Mouse (Mus musculus): ENCODE results near the gene Ppp1r18. TPM values are rescaled to one million over a fixed set of nuclear protein-coding genes. Genes with fewer than 3 reads are reported as not detected.

The Ppp1r18 gene
- total RNA-seq, 2 experiments from 2014 or later = 8.5 to 10.8 TPM

GRCm38 (mm10) chr17:35825109-35825850 is 40.1 kb upstream of the Ppp1r18 start:
- DNase-seq (ENCODE audit: extremely low spot score in 1 of 2, low spot score in 2 of 2) = no peak
- Histone ChIP-seq H3K4me3 (no peak overlapping the region), H3K27ac (no peak overlapping the region)
- TF ChIP-seq CTCF (IDR thresholded peaks at IDR 0.05) = no peak
- intact Hi-C loops (cut with DNase I) = no loop called here

GRCm38 (mm10) chr17:35829737-35830136 is 35.7 kb upstream of the Ppp1r18 start:
- TF ChIP-seq CTCF (IDR thresholded peaks at IDR 0.05) = peak; percentile 88
- Histone ChIP-seq H3K27ac (no peak overlapping the region), H3K4me3 (no peak overlapping the region)
- intact Hi-C loops (cut with DNase I) = loop anchor here (1.0 kb wide), 1 partner anchor 44 kb away; no protein-coding TSS in a partner anchor
- DNase-seq (ENCODE audit: extremely low spot score in 1 of 2, low spot score in 2 of 2) = peak; percentile 83 to 84

GRCm38 (mm10) chr17:35832400-35833238 is 32.8 kb upstream of the Ppp1r18 start:
- H3K4me3 ChIP-seq = no peak overlapping the region
- no peak for DNase-seq (ENCODE audit: extremely low spot score in 1 of 2, low spot score in 2 of 2)
- no peak for TF ChIP-seq CTCF (IDR thresholded peaks at IDR 0.05)
- no peak overlapping the region for H3K27ac ChIP-seq
- intact Hi-C loops (cut with DNase I) = no loop called here

GRCm38 (mm10) chr17:35833239-35833751 is 32.1 kb upstream of the Ppp1r18 start:
- Histone ChIP-seq H3K4me3 (no peak overlapping the region), H3K27ac (no peak overlapping the region)
- no peak for DNase-seq (ENCODE audit: extremely low spot score in 1 of 2, low spot score in 2 of 2)
- TF ChIP-seq CTCF (IDR thresholded peaks at IDR 0.05) = no peak
- intact Hi-C loops (cut with DNase I) = no loop called here

- TF ChIP-seq CTCF (IDR thresholded peaks at IDR 0.05) = no peak
- Histone ChIP-seq H3K4me3 (no peak overlapping the region), H3K27ac (no peak overlapping the region)
- intact Hi-C loops (cut with DNase I) = no loop called here
- DNase-seq (ENCODE audit: extremely low spot score in 1 of 2, low spot score in 2 of 2) = no peak
Observed at GRCm38 (mm10) chr17:35833894-35834293, 31.5 kb upstream of the Ppp1r18 start.

- TF ChIP-seq CTCF (IDR thresholded peaks at IDR 0.05) = peak; percentile 15
- DNase-seq (ENCODE audit: extremely low spot score in 1 of 2, low spot score in 2 of 2) = peak in 1 of 2 experiments; percentile 45
- intact Hi-C loops (cut with DNase I) = loop anchor here (5.0 kb wide), 1 partner anchor 82 kb away; the partner anchor contains the start of genes Mrps18b and Ppp1r10
- peak overlapping the region; percentile 16; the same call in 1 of the 2 replicates for H3K4me3 ChIP-seq
- peak overlapping the region; percentile 2; the same call in 1 of the 2 replicates for H3K27ac ChIP-seq
Observed at GRCm38 (mm10) chr17:35834696-35835422, 30.5 kb upstream of the Ppp1r18 start.

- no peak for TF ChIP-seq CTCF (IDR thresholded peaks at IDR 0.05)
- intact Hi-C loops (cut with DNase I) = loop anchor here (2.0 to 5.0 kb wide), 2 partner anchors 39 to 82 kb away; partner anchors contain the start of genes Mrps18b and Ppp1r10
- H3K4me3 ChIP-seq = no peak overlapping the region; the same call in 1 of the 2 replicates
- H3K27ac ChIP-seq = peak overlapping the region; percentile 2; the same call in 1 of the 2 replicates
- peak in 1 of 2 experiments; percentile 36 for DNase-seq (ENCODE audit: extremely low spot score in 1 of 2, low spot score in 2 of 2)
Observed at GRCm38 (mm10) chr17:35835424-35836140, 29.8 kb upstream of the Ppp1r18 start.

- DNase-seq (ENCODE audit: extremely low spot score in 1 of 2, low spot score in 2 of 2) = peak; percentile 86 to 90
- intact Hi-C loops (cut with DNase I) = loop anchor here (2.0 to 5.0 kb wide), 2 partner anchors 38 to 81 kb away; partner anchors contain the start of genes Mrps18b and Ppp1r10
- peak overlapping the region; percentile 89 for H3K27ac ChIP-seq
- H3K4me3 ChIP-seq = peak overlapping the region; percentile 64
- TF ChIP-seq CTCF (IDR thresholded peaks at IDR 0.05) = peak; percentile 89
Observed at GRCm38 (mm10) chr17:35836178-35836965, 29.0 kb upstream of the Ppp1r18 start.

- peak overlapping the region; percentile 89 for H3K27ac ChIP-seq
- intact Hi-C loops (cut with DNase I) = loop anchor here (2.0 to 5.0 kb wide), 2 partner anchors 38 to 80 kb away; partner anchors contain the start of genes Mrps18b and Ppp1r10
- TF ChIP-seq CTCF (IDR thresholded peaks at IDR 0.05) = no peak
- H3K4me3 ChIP-seq = peak overlapping the region; percentile 64
- DNase-seq (ENCODE audit: extremely low spot score in 1 of 2, low spot score in 2 of 2) = peak; percentile 84 to 89
Observed at GRCm38 (mm10) chr17:35836991-35837422, 28.4 kb upstream of the Ppp1r18 start.

Measured in left cerebral cortex, adult 2 months (tissue).